Mouse (Mus musculus) cerebellum, adult 8-10 months (tissue): ENCODE measurements around the gene Gm3278.
"Not testable (repeated sequence)": the region's sequence is repeated elsewhere in the genome, so short reads cannot be mapped to it uniquely, and the experiment has no call there.

ENCODE experiments used
- DNase-seq: peaks from one replicate; pipeline ENCODE4 v3.0.0; 2022

Gm3278 gene

GRCm38 (mm10) chr14:4892116-4892515, at the start of gene Gm3278:
Gene Gm3278 (plus strand): TSS chr14:4892416.
- not testable (repeated sequence) for DNase-seq

- not testable (repeated sequence) for DNase-seq
Measured at GRCm38 (mm10) chr14:4855299-4855980, 36.8 kb upstream of the Gm3278 start, which contains the start of gene Gm3264. Gene Gm3264 (plus strand): TSS chr14:4855576.
